21 mouse cellular contexts compared by ENCODE assay signal in genomic region chr3:130720225-130720624, GRCm38 (mm10).
"Had no signal": no experiment of that assay in that cellular context is flagged by ENCODE, and none has a peak within 500 bp of the region (broad histone marks: within the 10 kb centered on the region; RNA-seq: fewer than 3 reads in every experiment).

No protein-coding gene starts in this region.

- H3K4me1 ChIP-seq: kidney, embryonic 15.5 days; midbrain, embryonic 10.5 days; neural tube, embryonic 13.5 days; stomach, embryonic 15.5 days had no signal

- ATAC-seq: liver, postnatal 0 days had no signal

- H3K4me2 ChIP-seq: kidney, embryonic 15.5 days; limb, embryonic 15.5 days; liver, embryonic 11.5 days; lung, embryonic 14.5 days; neural tube, embryonic 13.5 days; stomach, embryonic 15.5 days had no signal

- H3K27ac ChIP-seq: kidney, embryonic 15.5 days; limb, embryonic 15.5 days; liver, embryonic 14.5 days; midbrain, embryonic 10.5 days; neural tube, embryonic 13.5 days; stomach, embryonic 15.5 days had no signal

- DNase-seq: kidney, adult 11 months; kidney, adult 8-10 months; kidney, postnatal 10 days; kidney, postnatal 36 days; liver, postnatal 0 days; lung, embryonic 14.5 days; lung, postnatal 10 days; lung, postnatal 36 days; midbrain, embryonic 14.5 days; retina, postnatal 1 day; right cerebral cortex, postnatal 25 days; spleen, adult 18-20 months; thymus, postnatal 4 days had no signal

- H3K9ac ChIP-seq: kidney, embryonic 15.5 days; limb, embryonic 15.5 days; liver, embryonic 14.5 days; liver, postnatal 0 days; lung, embryonic 14.5 days; neural tube, embryonic 13.5 days; stomach, embryonic 15.5 days had no signal

- H3K27me3 ChIP-seq: kidney, embryonic 15.5 days; limb, embryonic 15.5 days; neural tube, embryonic 13.5 days; stomach, embryonic 15.5 days had no signal

- H3K4me3 ChIP-seq: kidney, embryonic 15.5 days; limb, embryonic 15.5 days; megakaryocyte, embryonic 14.5 days; midbrain, embryonic 10.5 days; neural tube, embryonic 13.5 days; stomach, embryonic 15.5 days had no signal

- H3K36me3 ChIP-seq: stomach, embryonic 15.5 days had no signal

- H3K9me3 ChIP-seq: kidney, embryonic 15.5 days; limb, embryonic 15.5 days; megakaryocyte, embryonic 14.5 days; midbrain, embryonic 10.5 days; neural tube, embryonic 13.5 days; stomach, embryonic 15.5 days had no signal
